Mouse (Mus musculus): ENCODE data around the gene Samd4. TPM values are rescaled to one million over a fixed set of nuclear protein-coding genes. Genes with fewer than 3 reads are reported as not detected.

Samd4 gene
- polyA plus RNA-seq, 1 experiment from 2014 or later: 3.9 TPM

DNA sequence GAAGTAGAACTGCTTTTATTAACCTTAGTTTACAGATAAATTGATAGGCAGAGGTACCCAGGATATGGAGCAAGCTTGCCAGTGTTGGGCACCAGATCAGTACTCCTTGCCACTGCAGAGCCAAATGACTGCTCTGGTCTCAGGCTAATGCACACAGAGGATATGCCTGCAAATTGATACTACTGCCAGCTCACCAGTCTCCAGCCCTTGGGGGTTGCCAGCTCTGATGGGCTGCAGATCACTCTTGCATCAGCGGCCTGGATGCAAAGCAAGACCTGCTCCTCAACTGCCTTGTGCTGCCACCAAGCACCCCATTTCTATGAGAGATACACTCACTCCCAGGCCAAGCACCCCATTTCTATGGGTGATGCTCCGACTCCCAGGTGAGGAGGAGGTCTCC is 202.0 kb downstream of the Samd4 start:
- no peak for ATAC-seq (ENCODE audit: low FRiP score, low read depth)
- WGBS: 94% methylated on average over 2 of the region's 2 CpGs

DNA sequence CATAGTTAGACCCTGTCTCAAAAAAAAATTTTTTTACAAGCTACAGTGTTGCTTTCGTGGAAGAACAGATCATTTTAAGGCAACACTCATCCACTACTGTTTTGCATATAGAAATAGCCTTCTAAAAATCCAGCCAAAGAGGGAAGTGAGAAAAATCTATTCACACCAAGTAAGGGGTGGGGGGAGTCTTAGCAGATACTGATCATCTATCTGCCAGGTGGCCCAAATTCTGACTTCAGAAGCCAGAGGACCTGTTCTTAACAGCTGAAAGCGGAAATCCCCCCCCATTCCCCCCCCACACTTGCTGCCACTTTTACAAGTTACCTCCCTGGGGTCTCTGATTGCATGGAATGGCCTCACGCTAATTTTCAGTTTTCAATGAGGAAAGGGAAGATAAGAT is 203.5 kb downstream of the Samd4 start:
- Histone ChIP-seq H3K9ac (no peak overlapping the region), H3K4me3 (no peak overlapping the region), H3K9me3 (no peaks in the 10 kb centered on the region), H3K27ac (replicated peaks) (no peak overlapping the region), H3K4me1 (replicated peaks) (peaks cover 22% of the 10 kb centered on the region), H3K27me3 (no peaks in the 10 kb centered on the region), H3K4me2 (peak overlapping the region; percentile 73; the same call in 1 of the 2 replicates), H3K36me3 (no peaks in the 10 kb centered on the region)
- no peak for ATAC-seq (ENCODE audit: low FRiP score, low read depth)
- WGBS: 77% methylated on average over 3 of the region's 3 CpGs

More for the DNA sequence above, 202.0 kb downstream of the Samd4 start:
- no peak overlapping the region for H3K4me3 ChIP-seq
- H3K4me1 ChIP-seq (replicated peaks): peaks cover 22% of the 10 kb centered on the region
- H3K9me3 ChIP-seq: no peaks in the 10 kb centered on the region
- H3K4me2 ChIP-seq: no peak overlapping the region
- H3K27ac ChIP-seq (replicated peaks): no peak overlapping the region
- no peak overlapping the region for H3K9ac ChIP-seq
- no peaks in the 10 kb centered on the region for H3K36me3 ChIP-seq
- H3K27me3 ChIP-seq: no peaks in the 10 kb centered on the region

DNA sequence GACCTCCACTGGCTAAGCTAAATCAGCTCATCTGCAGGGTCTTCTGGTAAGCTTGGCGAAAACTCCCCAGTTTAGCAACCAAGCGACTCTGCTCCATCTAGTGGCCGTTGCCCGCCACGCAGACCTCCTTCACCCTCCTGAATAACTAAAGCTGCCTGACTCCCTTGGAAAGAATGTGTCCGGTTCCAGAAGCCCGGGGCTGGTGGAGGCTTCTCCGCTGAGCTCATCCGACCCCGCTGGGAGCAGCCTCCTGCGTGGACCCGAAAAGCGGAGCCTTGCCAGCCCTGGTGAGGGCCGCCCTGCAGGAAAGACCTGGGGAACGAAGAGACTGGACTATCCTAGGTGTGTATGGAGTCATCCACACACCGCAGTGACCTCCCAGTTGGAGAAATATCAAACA is 204.1 kb downstream of the Samd4 start:
- Histone ChIP-seq H3K9me3 (no peaks in the 10 kb centered on the region), H3K9ac (peak overlapping the region; percentile 38; the same call in 1 of the 2 replicates), H3K27ac (replicated peaks) (no peak overlapping the region), H3K4me1 (replicated peaks) (peaks cover 22% of the 10 kb centered on the region), H3K36me3 (no peaks in the 10 kb centered on the region), H3K4me3 (peak overlapping the region; percentile 33), H3K4me2 (peak overlapping the region; percentile 73), H3K27me3 (no peaks in the 10 kb centered on the region)
- ATAC-seq (ENCODE audit: low FRiP score, low read depth): peak; percentile 86
- WGBS: 3% methylated on average over 16 of the region's 16 CpGs

DNA sequence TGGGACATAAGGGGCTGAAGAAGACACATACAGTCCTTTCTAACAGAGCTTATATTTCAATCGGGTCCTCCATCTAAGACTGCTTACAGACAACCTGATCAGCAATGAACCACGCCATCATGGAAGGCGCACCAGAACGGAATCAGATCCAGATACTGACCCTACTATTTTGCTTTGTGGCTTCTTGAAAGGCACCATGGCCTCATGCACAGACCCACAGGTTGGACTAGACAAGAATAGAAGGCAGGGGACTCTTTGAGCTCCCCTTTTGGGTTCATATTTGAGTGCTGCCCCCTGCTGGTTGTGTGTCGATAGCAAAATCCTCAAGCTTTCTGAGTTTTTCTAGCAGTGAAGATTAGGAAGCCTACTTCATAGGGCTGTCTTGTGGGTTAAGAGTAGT is 204.5 kb downstream of the Samd4 start:
- Histone ChIP-seq H3K27me3 (no peaks in the 10 kb centered on the region), H3K9me3 (no peaks in the 10 kb centered on the region), H3K27ac (replicated peaks) (no peak overlapping the region), H3K36me3 (no peaks in the 10 kb centered on the region), H3K9ac (peak overlapping the region; percentile 38; the same call in 1 of the 2 replicates), H3K4me2 (peak overlapping the region; percentile 73), H3K4me1 (replicated peaks) (peaks cover 22% of the 10 kb centered on the region), H3K4me3 (peak overlapping the region; percentile 33)
- ATAC-seq (ENCODE audit: low FRiP score, low read depth): peak; percentile 49
- 37% methylated on average over 5 of the region's 5 CpGs for WGBS

DNA sequence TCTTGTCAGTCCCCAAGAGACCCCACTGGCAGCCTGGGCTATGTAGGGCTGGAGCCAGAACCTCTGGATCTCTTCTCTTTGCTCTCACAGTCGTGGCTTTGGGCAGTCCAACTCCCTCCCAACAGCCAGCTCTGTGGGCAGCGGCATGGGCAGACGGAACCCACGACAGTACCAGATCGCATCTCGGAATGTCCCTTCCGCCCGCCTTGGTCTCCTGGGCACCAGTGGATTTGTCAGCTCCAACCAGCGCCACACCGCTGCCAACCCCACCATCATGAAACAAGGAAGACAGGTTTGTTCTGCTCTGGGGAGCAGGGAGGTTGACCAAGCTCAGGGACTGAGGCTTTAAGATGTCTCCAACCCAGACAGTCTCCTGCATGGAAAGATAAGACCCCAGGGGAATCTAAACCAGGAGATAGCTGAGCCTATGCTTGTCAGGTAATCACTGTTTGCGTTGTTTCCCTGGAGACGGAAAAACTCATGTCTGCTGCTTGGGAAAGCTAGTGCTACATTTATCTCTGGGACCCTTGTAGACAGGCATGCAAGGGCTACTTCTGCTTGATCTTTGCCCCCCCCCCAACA is 205.1 kb downstream of the Samd4 start:
- no peak overlapping the region for H3K4me3 ChIP-seq
- H3K36me3 ChIP-seq: no peaks in the 10 kb centered on the region
- H3K9ac ChIP-seq: no peak overlapping the region
- no peak for ATAC-seq (ENCODE audit: low FRiP score, low read depth)
- no peak overlapping the region for H3K27ac ChIP-seq (replicated peaks)
- no peaks in the 10 kb centered on the region for H3K27me3 ChIP-seq
- H3K4me2 ChIP-seq: no peak overlapping the region
- H3K4me1 ChIP-seq (replicated peaks): peaks cover 22% of the 10 kb centered on the region
- no peaks in the 10 kb centered on the region for H3K9me3 ChIP-seq
- WGBS: 84% methylated on average over 12 of the region's 12 CpGs

DNA sequence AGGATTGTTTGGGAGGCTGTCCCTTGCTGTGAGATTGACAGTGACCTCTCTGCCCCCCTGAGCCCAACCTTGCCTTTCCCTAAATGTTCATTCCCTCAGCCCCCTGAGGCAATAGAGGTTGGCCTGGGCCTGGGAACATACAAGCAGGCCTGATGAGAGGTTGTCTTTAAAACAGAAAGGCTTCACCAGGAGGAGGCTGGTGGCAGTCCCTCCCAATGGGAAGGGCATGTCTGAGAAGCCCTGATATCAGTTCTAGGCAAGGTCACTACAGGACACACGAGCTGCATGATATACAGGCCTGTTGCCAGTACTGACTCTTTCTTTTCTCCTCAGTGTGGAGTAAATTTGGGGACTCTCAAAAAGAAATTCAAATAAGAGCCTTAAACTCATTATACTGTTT is 205.7 kb downstream of the Samd4 start:
- Histone ChIP-seq H3K36me3 (no peaks in the 10 kb centered on the region), H3K27ac (replicated peaks) (no peak overlapping the region), H3K4me2 (no peak overlapping the region), H3K4me3 (no peak overlapping the region), H3K9ac (no peak overlapping the region), H3K4me1 (replicated peaks) (peaks cover 16% of the 10 kb centered on the region), H3K27me3 (no peaks in the 10 kb centered on the region), H3K9me3 (no peaks in the 10 kb centered on the region)
- WGBS: 66% methylated on average over 1 of the region's 1 CpGs
- ATAC-seq (ENCODE audit: low FRiP score, low read depth): no peak

DNA sequence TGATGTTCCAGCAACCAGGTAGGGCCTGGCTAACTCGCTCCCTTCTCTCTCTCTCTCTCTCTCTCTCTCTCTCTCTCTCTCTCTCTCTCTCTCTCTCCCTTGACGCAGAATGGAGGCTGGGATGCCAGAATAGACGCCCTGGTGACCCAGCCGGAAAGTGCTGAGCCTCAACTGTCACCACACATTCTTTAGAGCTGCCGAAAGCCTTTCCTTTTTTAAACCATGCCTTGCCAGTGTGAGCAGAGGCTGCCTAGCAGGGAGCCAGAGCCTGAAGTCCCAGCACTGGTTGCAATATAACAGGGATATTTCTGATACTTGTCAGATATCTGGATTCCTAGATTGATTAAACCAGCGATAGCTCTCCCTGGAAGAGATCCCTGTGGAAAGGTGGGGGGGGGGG is 206.5 kb downstream of the Samd4 start:
- no peak for ATAC-seq (ENCODE audit: low FRiP score, low read depth)
- H3K9me3 ChIP-seq: no peaks in the 10 kb centered on the region
- WGBS: 58% methylated on average over 6 of the region's 6 CpGs

DNA sequence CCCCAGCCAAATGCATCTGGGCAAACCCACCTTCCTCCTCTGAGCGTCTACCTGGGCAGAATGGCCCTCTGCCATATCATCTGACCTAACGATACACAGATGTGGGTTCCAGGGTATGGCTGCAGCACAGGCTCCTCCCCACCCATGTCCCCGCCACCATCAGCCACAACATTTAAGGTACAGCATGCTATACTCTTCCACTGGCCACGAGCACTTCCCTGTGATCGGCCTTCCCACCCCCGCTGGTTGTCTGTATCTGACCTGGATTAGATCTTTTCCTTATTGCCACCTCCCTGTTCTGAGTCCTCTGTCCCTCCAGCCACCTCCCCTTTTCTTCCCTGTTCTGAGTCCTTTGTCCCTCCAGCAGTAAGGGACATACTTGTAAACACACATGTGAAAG is 209.3 kb downstream of the Samd4 start:
- Histone ChIP-seq H3K9ac (no peak overlapping the region), H3K4me1 (replicated peaks) (peaks cover 3% of the 10 kb centered on the region), H3K4me2 (no peak overlapping the region), H3K9me3 (no peaks in the 10 kb centered on the region), H3K27me3 (no peaks in the 10 kb centered on the region), H3K36me3 (no peaks in the 10 kb centered on the region), H3K4me3 (no peak overlapping the region), H3K27ac (replicated peaks) (no peak overlapping the region)
- ATAC-seq (ENCODE audit: low FRiP score, low read depth): no peak
- WGBS: 94% methylated on average over 6 of the region's 6 CpGs

More for the DNA sequence above, 206.5 kb downstream of the Samd4 start:
- Histone ChIP-seq H3K4me1 (replicated peaks) (peaks cover 9% of the 10 kb centered on the region), H3K4me2 (no peak overlapping the region), H3K36me3 (no peaks in the 10 kb centered on the region), H3K4me3 (no peak overlapping the region), H3K27ac (replicated peaks) (no peak overlapping the region), H3K27me3 (no peaks in the 10 kb centered on the region), H3K9ac (no peak overlapping the region)

DNA sequence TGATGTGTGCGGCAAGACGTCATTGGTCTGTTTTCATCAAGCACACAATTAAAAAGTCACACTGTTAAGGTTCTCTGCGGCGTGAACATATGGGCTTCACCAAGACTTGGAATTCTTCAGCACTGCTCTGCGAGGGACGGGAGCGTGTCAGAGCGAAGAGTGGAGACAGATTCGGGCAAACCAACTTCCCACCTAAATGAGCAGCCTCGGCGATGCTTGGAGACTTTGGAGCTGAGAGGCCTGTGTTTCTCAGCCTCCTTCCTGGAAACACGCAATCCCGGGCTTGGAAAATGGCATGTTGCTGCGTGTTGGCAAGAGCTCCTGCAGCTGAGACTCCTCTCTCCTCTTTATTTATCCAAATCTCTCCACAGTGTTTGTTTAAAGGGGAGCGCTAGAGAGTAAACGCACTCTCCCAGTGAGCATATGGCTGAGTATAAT is 210.7 kb downstream of the Samd4 start:
- Histone ChIP-seq H3K27me3 (no peaks in the 10 kb centered on the region), H3K4me1 (replicated peaks) (no peaks in the 10 kb centered on the region), H3K36me3 (no peaks in the 10 kb centered on the region), H3K4me2 (peak overlapping the region; percentile 30; the same call in 1 of the 2 replicates), H3K27ac (replicated peaks) (no peak overlapping the region), H3K4me3 (no peak overlapping the region), H3K9me3 (no peaks in the 10 kb centered on the region), H3K9ac (no peak overlapping the region)
- 67% methylated on average over 16 of the region's 16 CpGs for WGBS
- ATAC-seq (ENCODE audit: low FRiP score, low read depth): no peak; the same call in 1 of the 2 replicates

DNA sequence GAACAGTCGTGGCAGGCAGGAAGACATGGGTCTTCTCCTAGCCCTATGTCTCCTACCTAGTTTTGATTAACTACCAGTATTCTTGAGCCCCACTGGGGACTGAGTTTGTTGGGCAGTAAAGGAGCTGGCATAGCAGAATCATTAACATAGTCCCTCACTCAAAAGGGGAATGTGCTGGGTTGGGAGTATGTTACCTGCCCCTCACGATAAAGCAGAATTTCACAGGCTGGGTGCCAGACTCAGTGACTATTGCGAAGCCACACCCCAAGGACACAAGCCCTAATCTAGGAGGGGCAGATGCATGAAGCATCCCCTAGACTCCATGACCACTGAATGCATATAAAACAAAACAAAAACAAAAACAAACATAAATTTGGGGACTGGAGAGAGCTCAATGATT is 212.4 kb downstream of the Samd4 start:
- Histone ChIP-seq H3K27me3 (no peaks in the 10 kb centered on the region), H3K9ac (no peak overlapping the region), H3K9me3 (no peaks in the 10 kb centered on the region), H3K27ac (replicated peaks) (no peak overlapping the region), H3K4me1 (replicated peaks) (no peaks in the 10 kb centered on the region), H3K36me3 (no peaks in the 10 kb centered on the region), H3K4me2 (no peak overlapping the region), H3K4me3 (no peak overlapping the region)
- 94% methylated on average over 3 of the region's 3 CpGs for WGBS
- ATAC-seq (ENCODE audit: low FRiP score, low read depth): no peak

DNA sequence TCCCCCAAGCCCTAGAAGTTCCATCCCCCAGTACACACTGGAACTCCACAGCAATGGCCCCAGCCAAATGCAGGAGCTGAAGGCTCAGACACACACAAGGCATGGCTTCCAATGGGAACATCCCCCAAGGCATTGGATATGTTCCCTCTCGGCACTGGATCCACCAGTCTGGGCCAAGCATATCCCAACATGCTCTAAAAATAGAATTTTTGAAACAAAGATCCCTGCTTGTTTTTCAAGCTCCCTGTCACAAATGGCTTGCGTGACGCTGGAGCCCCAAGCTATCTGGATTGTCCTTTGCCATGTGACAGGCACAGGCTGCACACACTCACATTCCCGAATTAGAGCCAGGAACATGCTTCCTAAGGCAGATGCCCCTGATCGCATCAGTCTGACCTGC is 213.7 kb downstream of the Samd4 start:
- no peaks in the 10 kb centered on the region for H3K36me3 ChIP-seq
- no peak overlapping the region for H3K4me3 ChIP-seq
- no peak overlapping the region for H3K4me2 ChIP-seq
- H3K9me3 ChIP-seq: no peaks in the 10 kb centered on the region
- no peaks in the 10 kb centered on the region for H3K27me3 ChIP-seq
- WGBS: 83% methylated on average over 5 of the region's 5 CpGs
- no peak overlapping the region for H3K9ac ChIP-seq
- H3K27ac ChIP-seq (replicated peaks): no peak overlapping the region
- no peaks in the 10 kb centered on the region for H3K4me1 ChIP-seq (replicated peaks)
- ATAC-seq (ENCODE audit: low FRiP score, low read depth): no peak

DNA sequence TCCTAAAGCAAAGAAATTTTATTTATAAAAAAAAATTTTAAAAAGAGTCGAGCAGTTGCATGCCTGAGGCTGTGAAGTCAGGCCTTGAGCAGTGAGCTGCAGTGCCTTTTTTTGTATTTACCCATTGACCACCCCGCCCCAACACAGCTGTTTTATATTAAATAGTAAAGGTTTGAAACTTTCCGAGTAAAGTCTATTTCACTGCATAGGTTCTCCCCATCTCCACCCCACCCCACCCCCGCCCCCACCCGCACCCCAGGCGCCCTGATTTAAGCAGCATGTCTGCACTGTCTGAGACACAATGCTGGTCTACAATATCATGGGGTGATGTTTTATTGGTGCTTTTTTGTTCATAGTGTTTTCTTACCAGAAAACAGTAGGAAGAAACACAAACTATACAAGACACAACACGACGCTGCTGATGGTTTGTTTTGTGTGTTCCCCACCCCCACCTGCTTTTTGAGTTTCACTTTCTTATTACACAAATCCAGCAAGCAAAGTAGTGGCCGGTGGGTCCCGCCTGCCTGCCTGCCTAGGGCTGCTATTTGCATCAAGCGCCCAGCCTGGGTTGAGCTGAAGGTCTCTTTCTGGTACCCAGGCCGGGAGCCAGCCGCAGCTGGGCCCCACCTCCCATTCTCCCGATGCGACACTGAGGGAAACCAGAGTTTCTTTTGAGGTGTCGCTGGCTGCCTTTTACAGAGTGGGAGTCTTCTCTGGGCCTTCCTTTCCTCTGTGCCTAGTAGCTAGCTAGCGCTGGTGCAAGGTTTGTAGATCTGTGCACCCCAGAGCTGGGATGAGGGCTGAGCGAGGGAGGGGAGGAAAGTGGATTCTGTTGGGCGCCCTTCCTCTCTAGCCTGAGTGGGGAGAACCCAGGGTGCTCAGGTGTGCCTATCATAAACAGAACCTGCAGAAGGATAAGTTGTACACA is 221.9 kb downstream of the Samd4 start:
- ATAC-seq (ENCODE audit: low FRiP score, low read depth): no peak
- Histone ChIP-seq H3K4me3 (no peak overlapping the region), H3K9ac (no peak overlapping the region), H3K36me3 (no peaks in the 10 kb centered on the region), H3K27ac (replicated peaks) (no peak overlapping the region), H3K4me2 (no peak overlapping the region), H3K4me1 (replicated peaks) (no peaks in the 10 kb centered on the region), H3K9me3 (no peaks in the 10 kb centered on the region), H3K27me3 (no peaks in the 10 kb centered on the region)
- 36% methylated on average over 19 of the region's 19 CpGs for WGBS
